Mouse (Mus musculus): ENCODE results near the gene Slc36a1. TPM values are rescaled to one million over a fixed set of nuclear protein-coding genes. Genes with fewer than 3 reads are reported as not detected.

Slc36a1 gene
- polyA plus RNA-seq, 1 experiment from 2014 or later, result 1.9 TPM

DNA sequence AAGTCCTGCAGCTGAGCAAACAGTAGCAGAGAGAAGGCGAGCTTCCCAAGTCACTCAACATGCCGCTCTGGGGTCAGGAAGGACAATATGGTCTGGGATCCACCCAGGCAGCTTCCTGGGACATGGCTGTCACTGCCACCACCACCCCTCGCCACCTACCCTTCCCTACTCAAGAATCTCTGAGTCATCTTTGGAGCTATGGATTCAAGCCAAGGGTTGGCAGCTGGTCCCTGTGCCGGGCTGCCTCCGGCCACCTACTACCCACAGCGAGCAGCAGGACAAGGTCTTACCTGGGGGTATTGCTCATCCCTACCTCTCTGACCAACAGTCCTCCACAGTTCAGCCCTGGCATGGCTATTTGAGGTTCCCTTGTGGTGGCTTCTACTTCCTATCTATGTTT, 70.6 kb downstream of the Slc36a1 start:
- H3K36me3 ChIP-seq (ENCODE audit: insufficient read depth, low read length), result no peaks in the 10 kb centered on the region
- DNase-seq (ENCODE audit: low spot score) (no peak), ATAC-seq (replicated peaks; ENCODE audit: low FRiP score, low read depth) (no peak)
- H3K9ac ChIP-seq (ENCODE audit: low read depth, low read length), result no peak overlapping the region
- WGBS, result 73% methylated on average over 6 of the region's 6 CpGs
- H3K4me3 ChIP-seq (replicated peaks; ENCODE audit: low read depth, low read length), result no peak overlapping the region
- H3K27me3 ChIP-seq (ENCODE audit: insufficient read depth, low read length), result no peaks in the 10 kb centered on the region
- no peaks in the 10 kb centered on the region for H3K9me3 ChIP-seq (replicated peaks; ENCODE audit: low read length)
- H3K4me2 ChIP-seq (ENCODE audit: low read length), result no peak overlapping the region
- TF ChIP-seq CTCF (IDR thresholded peaks at IDR 0.05; ENCODE audit: low read depth), result no peak
- H3K4me1 ChIP-seq (replicated peaks; ENCODE audit: insufficient read depth, low read length), result no peaks in the 10 kb centered on the region
- H3K27ac ChIP-seq, result no peak overlapping the region

Other genes starting within 250 kb of the Slc36a1 start
- gene Tnip1, start 241.4 kb upstream of the Slc36a1 start, polyA plus RNA-seq (2015; fragmentation: Nextera tagmentation; extraction: Ambion mirVana), result 17.5 and 20.3 TPM in 2 replicates
- gene Anxa6, start 170.9 kb upstream of the Slc36a1 start, polyA plus RNA-seq (2015; fragmentation: Nextera tagmentation; extraction: Ambion mirVana), result 146 and 176 TPM in 2 replicates
- gene Ccdc69, start 126.2 kb upstream of the Slc36a1 start, polyA plus RNA-seq (2015; fragmentation: Nextera tagmentation; extraction: Ambion mirVana), result 2.4 and 2.5 TPM in 2 replicates
- gene Gm2a, start 106.2 kb upstream of the Slc36a1 start, polyA plus RNA-seq (2015; fragmentation: Nextera tagmentation; extraction: Ambion mirVana), result 57.6 and 59.8 TPM in 2 replicates
- gene Slc36a3, start 52.6 kb upstream of the Slc36a1 start, polyA plus RNA-seq (2015; fragmentation: Nextera tagmentation; extraction: Ambion mirVana), result not detected in 2 replicates
- 0.27 and 0.43 TPM in 2 replicates for gene Slc36a2, start 19.3 kb upstream of the Slc36a1 start, polyA plus RNA-seq (2015; fragmentation: Nextera tagmentation; extraction: Ambion mirVana)
- gene Fat2, start 132.2 kb downstream of the Slc36a1 start, polyA plus RNA-seq (2015; fragmentation: Nextera tagmentation; extraction: Ambion mirVana), result 0.05 and 0.08 TPM in 2 replicates
- gene Sparc, start 218.8 kb downstream of the Slc36a1 start, polyA plus RNA-seq (2015; fragmentation: Nextera tagmentation; extraction: Ambion mirVana), result 1,281 and 1,429 TPM in 2 replicates